Mouse (Mus musculus): ENCODE measurements at regions not wholly inside any gene's neighbourhood (a gene's known extent, or its start where the extent isn't known, plus 50 kb on each side); places are given as distances from the start of the nearest gene placed in this dataset.

DNA sequence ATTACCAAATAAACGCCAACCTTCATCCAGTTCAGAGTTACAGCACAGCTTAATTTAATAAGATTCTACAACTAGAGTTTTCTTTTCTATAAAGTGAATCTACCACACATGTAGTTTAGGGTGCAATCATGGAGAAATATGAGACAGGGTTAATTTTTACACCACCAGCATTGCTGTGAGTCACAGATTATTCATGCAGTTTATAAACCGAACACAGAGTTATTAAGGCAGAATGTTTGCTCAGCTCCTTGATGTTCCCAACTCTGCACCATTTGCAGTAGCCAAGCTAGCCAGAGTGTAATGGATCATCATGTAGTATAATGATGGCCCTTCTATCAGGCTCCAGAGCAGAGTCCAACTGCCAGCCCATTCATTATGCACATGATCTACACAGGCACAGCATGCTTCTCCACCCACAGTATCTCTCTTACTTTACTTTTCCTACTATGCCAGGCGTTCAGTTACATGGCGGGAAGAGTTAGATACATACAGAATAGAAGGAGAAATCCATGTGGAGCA, 281.4 kb upstream of the Gm9747 start:
- TF ChIP-seq CTCF (conservative IDR thresholded peaks at IDR 0.05; ENCODE audit: low read length) = no peak
- no peak for TF ChIP-seq POU5F1 (IDR thresholded peaks at IDR 0.05; ENCODE audit: borderline replicate concordance, low read length)

Measured in E14TG2a.4 (cell line).